Mouse (Mus musculus) WW6 (cell line): ENCODE results near the gene Cyb561.

Experiments used
- DNase-seq: peaks from one replicate; pipeline ENCODE4 v3.0.0-alpha.2; 2013; ENCODE audit warnings: low read depth, low spot score

Cyb561 gene

DNA sequence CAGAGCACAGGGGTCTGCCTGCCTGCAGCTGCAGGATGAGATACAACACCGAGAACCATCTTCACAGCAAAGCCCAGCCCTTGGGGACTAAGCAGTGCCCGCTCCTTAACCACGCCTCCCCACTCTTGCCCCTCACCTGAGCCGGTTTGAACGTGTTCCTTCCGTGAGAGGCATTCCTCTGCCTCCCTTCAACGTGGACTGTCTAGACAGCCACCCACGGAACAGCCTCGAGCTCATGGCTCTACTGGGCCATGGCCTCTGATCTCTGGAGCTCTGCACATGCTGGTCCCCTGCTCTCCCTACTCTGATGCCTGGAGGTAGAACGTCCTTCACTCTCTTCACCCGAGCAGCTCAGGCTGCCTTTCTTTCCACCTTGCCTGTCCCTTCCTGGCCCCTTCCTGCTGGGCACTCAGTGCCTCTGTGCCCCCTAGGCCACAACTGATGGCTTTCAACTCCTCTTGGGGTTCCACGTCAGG is at the start of gene Cyb561:
Gene Cyb561, minus strand, starts transcription at position 426 of the 476 bp plus-strand sequence.
- no peak for DNase-seq

DNA sequence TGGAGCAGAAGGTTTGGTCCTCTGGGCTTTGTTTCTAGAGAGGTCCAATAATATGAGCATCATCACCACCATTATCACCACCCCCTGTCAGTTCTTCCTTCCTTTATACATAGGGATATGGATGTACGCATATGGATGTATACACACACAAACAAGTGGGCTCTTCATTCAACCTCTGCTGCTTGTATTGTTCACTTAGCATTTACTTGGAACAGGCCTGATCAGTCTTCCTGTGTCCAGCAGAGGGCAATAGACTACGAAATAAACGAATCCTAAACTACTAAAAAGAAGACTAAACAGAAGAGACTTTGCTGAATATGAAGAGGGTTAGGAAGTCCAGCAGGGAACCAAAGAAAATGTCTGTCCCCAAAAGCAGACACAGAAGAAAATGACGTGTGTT is 48.6 kb upstream of the Cyb561 start:
- no peak for DNase-seq

DNA sequence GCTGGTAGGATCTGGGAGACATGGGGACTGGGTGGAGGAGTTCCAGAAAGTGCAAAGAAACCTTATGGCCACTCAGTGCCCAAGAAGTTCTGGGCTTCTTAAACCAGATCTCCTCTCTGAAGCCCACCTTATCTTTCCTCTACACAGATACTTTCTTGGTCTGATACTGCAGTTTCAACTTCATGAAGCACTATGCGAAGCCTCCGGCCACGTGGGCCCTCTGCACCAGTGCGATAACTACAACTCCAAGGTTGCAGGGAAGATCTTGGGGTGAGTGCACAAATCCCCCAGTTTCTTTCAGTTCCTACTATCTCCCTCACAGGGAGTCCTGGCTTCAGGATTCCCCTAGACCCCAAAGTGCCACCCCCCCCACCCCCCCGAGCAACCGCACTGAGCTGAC is 46.9 kb upstream of the Cyb561 start:
- DNase-seq = no peak

DNA sequence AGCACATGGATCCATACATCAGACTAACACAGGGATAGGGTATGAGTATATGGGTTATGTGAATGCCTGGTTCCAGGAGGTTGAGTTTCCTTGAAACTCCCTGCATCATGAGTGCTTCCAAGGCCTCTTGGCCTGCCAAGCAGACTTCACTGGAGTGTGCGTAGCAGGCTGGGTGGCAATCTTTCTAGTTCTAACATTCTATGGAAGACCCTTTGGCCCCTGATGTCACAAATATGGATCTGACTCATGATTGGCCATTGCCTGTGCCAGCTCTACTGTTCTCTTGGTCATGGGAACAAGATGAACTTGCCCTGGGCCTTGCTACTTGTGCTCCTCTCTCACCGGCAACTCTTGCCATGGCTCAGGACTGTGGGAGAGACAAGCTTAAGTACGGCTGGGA is 41.2 kb upstream of the Cyb561 start, which contains the start of gene Ace3:
Gene Ace3, plus strand, starts transcription at position 301 of the 400 bp plus-strand sequence.
- DNase-seq = no peak

DNA sequence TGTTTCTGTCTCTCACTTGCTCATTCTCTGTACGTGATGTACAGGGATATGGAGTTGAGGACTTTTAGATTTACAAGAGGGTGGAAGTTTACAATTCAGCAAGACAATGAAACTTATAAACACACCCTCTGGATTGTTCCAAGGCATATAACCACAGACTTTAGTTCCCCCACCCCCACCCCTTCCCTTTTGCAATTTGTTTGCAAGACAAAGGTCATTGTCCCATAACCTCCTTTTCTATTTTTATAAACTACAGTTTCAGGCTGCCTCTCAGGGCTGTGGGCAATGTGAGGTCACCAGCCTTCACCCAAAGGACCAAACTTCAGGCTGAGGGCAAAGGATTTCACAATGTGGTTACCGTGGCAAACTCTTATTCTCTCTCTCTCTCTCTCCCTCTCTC is 37.1 kb upstream of the Cyb561 start:
- no peak for DNase-seq

DNA sequence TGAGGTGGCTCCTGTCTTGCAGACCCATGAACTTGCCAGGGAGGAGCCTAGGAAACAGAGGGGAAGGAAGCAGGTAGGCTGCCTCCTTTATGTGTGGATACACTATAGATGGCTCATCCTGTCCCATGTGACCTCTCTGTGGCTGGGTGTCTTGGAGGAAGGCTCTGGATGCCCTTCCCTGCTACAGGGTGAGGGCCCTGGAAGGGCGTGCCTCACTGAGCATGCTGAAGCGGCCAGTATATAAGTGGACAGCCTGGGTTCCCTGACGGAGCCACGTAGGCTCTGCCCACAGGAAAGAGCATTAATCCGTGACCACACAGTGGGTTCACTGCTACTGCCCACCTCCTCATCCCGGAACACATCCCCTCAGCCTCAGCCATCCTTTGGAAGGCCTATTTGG is 36.3 kb upstream of the Cyb561 start:
- no peak for DNase-seq

DNA sequence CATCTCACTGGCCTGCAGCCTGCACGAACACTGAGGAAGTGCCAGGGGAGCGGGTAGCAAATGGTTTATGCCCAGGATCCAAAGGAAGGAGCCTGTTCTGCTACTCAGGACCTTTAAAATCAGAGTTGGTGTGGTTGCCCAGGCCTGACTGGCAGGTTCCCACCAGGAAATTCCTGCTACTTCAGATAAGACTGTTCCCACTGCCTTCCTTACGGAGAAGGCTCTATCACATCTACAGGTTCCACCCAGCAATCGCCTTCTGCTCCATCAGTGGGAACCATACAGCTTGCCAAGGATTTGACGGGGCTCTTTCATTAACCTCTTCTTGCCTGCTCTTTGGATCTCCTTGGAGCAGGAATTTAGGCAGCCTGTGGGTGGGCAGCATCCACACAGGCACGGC is 34.3 kb upstream of the Cyb561 start:
- DNase-seq = no peak

DNA sequence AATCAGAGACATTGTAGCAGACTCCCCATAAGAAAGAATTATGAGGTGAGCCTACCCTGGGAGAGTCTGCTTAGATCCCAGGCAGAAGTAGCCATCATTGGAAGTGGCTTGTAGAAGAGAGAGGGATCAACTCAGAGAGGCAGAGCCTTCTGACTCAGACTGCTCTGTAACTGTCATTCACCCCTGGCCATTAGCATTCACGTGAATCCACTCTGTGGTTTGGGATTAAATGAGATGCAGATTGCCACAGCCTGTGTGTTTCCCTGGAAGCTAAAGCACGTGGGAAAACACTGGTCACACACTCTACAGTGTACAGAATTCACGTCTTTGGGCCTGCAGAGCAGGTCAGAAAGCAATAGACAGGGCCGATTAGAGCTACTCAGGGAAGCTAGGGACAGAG is 31.3 kb upstream of the Cyb561 start:
- no peak for DNase-seq

DNA sequence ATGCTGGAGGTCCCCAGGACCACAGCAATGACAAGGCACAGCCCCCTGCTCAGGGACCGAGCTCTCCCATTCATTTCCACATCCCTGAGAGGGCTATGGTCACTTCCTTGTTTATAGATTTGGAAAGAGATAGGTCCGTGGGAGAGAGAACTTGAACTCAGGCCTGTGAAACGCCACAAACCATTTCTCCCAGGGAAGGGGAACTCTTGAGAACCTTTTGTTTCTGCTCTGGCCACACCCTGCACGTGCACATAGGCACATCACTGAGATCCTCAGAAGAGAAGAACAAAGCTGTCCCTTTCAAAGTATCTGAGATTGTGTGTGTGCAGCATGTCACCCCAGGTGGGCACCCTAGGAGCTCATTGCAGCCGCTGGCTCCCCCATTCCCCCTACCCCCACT is 25.5 kb upstream of the Cyb561 start:
- no peak for DNase-seq

DNA sequence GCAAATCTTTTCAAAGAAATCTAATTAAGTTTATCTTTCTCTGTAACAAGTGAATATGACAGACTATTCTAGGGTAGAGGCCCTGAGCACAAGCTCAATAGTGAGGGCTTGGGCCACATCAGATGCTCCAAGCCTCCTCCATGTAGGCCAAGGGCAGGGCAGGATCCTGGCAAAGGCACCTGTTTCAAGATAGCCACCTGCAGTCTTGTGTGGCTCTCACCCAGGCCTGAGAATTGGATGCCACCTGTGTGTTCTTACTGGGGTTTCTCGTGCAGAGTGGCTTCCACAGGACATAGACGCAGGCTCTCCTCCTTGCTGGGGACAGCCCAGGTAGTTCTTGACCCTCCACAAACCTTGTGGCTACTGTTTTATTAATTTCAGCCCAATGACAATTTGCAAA is 25.1 kb upstream of the Cyb561 start:
- no peak for DNase-seq

DNA sequence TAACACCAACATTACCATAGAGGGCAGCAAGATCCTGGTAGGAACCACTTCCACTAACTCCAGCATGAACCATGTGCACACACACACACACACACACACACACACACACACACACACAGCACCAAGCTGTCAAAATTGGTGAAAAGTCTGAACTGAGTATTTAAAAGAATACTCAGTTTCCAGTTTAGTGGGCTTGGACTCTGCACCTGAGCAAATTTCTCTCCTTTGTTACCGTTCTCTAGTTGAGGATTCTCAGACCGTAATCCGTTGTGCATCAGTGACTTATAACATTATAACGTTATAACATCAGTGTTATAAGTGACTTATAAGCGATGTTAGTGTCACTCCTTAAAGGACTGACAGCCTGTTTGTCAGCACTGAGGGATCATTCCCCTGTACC is 22.5 kb upstream of the Cyb561 start:
- no peak for DNase-seq

DNA sequence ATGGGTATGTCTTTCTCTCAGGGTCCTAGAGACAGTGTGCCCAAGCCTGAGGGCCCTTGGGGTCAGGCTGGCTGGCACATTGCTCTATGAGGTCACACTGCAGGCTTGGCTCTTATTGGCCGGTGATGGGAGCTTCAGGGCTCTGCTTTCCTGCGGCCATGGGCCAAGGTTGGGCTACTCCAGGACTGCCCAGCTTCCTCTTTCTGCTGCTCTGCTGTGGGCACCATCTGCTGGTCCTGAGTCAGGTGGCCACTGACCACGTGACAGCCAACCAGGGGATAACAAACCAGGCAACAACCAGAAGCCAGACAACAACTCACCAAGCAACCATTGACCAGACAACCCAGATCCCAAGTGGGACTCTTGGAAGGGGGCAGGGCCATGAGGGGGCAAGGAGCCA is 21.9 kb upstream of the Cyb561 start:
- no peak for DNase-seq

DNA sequence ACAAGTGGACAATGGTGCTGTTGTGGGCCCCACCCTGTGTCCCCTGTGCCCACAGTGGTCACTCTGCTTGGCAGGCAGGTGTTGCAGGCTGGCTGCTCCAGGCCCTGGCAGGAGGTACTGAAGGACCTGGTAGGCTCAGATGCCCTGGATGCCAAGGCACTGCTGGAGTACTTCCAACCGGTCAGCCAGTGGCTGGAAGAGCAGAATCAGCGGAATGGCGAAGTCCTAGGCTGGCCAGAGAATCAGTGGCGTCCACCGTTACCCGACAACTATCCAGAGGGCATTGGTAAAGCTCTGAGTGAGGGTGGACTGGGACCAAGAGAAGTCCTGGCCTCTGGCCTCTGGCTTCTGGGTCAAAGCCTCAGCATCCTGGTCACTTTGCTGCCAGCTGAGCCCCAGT is 21.5 kb upstream of the Cyb561 start:
- DNase-seq = no peak

DNA sequence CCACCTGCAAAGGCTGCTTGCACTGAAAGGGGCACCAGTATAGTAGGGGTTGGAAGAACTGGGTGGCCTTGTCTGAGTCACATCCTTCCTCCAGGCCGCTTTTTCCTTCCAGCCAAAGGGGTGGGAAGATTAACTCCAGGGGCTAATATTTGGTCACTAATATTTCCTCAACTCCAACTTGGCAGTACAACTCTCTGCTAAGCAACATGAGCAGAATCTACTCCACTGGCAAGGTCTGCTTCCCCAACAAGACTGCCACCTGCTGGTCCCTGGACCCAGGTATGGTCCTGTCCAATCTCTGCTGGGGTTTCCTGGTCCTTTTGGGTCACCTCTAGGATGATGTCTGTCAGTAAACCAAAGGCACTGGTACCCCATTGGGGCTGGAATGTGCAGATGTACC is 16.4 kb upstream of the Cyb561 start:
- no peak for DNase-seq

DNA sequence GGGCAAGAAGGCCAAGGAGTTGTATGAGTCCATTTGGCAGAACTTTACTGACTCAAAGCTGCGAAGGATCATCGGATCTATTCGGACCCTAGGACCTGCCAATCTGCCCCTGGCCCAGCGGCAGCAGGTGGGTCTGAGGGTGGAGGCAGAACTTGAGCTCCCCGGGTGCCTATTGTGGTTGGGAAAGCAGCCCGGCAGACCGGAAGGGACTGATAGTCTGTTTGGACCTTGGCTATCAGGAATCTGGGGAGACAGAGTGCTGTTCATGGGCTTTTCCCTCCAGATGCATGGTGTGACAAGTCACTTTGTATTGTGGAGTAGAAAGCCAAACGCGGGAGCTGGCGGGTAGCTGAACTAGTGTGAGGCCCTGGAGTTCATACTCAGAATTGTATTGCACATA is 15.8 kb upstream of the Cyb561 start:
- no peak for DNase-seq

DNA sequence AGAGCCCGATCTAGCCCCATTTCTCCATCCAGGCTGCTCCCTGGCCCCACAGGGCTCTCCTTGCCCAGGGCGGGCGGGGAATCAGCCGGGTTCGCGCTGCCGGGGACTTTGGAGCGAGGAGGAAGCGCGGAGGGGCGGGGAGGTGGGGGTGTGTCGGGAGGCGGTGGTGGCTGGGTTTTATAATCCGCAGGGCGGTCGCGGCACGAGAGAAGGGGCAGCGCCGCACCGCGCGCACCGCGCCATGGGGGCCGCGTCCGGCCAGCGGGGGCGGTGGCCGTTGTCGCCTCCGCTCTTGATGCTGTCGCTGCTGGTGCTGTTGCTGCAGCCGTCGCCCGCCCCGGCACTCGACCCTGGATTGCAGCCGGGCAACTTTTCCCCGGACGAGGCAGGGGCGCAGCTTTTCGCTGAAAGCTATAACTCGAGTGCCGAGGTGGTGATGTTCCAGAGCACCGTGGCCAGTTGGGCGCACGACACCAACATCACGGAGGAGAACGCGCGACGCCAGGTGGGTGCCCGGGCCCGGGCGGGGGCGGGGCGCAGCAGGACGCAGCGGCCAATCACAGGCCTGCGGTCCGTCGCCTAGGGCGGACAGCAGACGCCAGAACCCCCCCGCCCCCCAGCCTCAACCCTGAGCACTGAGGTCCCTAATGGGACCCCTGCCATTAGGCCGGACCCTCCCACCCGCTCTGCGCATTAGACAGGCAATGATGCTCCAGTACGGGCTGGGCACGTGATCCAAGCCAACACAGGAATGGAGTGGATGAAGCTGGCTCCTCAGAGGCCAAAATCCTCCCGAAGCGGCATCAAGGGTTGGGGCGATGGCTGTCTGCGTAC is 14.8 kb upstream of the Cyb561 start, which contains the start of gene Ace:
Gene Ace, plus strand, starts transcription at position 205 of the 834 bp plus-strand sequence.
- no peak for DNase-seq

DNA sequence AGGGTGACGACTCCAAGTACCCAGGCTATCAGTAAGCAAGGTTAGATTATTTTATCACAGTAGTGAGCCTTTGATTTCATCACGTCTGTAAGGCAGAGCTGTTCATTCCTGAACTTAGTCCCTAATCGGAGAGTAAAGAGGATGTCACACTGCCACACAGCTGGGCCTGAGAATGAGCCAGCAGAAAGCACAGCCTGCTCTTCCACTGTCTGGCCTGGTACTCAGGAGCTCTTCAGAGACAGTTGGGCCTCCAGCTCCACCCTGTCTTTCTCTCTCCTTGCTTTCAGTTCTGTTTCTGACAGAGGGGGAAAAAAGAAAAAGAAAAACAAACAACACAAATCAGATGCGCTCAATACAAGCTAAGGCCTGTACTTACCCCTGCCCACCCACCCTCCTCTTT is 13.2 kb upstream of the Cyb561 start:
- no peak for DNase-seq

DNA sequence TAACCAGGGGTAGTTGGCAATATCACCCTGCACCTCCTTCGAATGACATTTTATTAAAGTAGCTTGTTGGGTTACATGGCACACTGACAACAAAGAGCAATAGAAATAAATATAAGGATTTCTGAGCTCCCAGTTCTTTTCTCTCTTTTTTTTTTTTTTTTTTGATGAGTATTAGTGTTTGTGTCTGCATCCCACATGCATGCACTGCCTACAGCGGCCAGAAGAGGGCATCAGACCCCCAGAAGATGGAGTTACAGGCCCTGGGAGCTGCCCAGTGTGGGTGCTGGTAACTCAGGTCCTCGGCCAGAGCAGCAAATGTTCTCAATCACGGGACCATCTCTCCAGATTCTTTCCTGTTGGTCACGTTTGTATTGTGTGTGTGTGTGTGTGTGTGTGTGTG is 11.6 kb upstream of the Cyb561 start:
- no peak for DNase-seq

DNA sequence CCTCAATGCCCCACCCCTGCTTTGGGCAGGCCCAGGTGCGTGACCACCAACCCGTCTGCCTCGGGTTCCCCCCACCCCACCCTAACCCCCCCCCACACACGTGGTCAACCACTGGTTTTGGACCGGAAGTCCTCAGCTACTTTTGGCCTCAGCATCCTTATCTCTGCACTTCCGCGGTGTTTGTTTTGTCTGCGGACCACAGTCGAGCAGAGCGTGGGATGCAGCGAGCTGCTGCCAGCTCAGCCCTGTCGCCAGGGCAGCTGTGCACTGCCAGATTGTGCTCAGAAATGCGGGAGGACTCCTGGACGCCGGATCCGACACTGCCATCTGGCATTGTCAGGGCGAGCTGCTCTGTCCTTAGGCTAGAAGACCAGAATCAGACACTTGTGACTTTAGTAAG is 6.2 kb upstream of the Cyb561 start:
- no peak for DNase-seq

DNA sequence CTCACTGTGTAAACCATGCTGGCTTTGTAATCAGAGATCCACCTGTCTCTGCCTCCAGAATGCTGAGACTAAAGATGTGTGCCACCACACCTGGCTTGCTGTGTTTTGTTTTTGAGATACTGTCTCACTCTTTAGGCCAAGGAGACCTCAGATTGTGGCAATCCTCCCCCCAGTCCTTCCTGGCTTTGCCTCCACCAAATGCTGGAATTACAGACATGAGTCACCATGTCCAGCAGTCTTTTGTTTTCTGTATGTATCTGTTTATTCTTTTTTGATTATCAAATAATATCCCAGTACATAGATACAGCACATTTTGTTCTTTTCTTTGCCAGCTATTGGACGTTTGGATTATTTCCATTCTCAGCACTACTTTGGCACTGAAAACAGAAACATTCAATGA is 5.4 kb upstream of the Cyb561 start:
- no peak for DNase-seq

DNA sequence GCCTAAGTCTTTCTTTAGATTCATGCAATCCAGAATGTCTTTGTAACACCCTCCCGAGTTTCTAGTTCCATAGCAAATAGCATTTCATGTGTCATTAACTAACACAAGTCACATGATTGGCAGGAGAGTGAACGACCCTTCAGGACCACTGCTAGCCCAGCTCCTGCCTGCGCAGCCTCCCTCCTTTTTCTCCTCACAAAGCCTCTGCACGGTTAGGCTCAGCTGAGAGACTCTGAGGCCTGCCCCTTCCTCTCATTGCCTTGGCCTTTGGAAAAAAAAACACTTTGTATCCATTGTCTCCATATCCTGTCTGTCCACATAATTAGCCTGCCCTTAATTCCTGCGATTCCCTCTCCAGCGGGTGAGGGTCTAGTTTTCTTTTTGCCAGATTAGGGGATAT is 4.4 kb upstream of the Cyb561 start:
- no peak for DNase-seq

DNA sequence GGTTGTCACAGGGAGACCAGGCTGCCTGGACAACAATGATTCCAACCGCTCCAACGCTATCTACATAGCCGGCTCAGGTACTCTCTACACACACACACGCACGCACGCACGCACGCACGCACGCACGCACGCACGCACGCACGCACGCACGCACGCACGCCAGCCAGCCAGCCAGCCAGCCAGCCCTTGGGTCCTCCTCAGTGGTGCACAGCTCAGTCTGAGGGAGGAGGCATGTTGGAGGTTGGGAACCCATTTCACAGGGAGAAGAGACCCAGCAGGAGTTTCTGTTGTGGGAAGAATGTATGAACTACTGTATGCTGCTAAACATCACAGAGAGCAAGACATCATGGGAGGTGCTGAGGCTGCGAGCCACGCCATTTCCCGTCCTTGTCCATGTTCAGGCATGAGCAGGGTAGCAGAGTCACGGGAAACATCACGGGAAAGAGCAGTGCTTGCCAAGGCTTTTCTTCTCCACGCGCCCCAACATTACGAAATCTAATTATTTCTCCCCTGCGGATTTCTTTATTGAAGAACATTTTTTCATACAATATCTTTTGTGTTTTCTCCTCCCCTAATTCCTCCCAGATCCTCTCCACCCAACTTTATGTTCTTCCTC is 2.8 kb upstream of the Cyb561 start:
- DNase-seq = no peak

DNA sequence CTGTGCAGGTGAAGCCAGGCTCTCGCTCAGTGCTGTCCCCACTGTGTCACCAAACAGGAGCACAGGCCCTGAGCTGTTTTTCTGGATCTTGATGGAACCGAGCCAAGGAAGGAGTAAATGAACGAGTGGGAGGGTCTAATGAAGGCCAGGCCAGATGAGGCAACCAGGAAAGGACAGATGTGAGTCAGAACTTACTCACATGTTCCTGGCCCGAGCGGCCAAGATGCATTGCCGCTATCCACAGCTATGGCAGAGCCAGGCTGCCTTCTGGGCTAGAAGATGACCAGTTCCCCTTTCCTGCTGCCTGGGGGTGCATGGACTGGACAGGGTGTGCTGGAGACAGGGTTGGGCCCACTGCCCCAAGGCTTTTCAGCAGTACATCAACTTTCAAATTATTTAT is 266 bp upstream of the Cyb561 start:
- DNase-seq = no peak
